Mouse (Mus musculus) small intestine, adult 2 months (tissue): ENCODE measurements around the gene Spata31d1d. TPM values are rescaled to one million over a fixed set of nuclear protein-coding genes. Genes with fewer than 3 reads are reported as not detected.
"Not testable (repeated sequence)": the region's sequence is repeated elsewhere in the genome, so short reads cannot be mapped to it uniquely, and the experiment has no call there.

Experiments used
- H3K27ac ChIP-seq: fragments of 200-500 bp; 2 replicates; pipeline ENCODE4 v1.5.1; 2012; ENCODE audit warnings: low read depth, low read length, control low read depth, inconsistent platforms; ENCODE audit not compliant: insufficient read depth
- H3K27me3 ChIP-seq: fragments of 200-500 bp; 2 replicates; pipeline ENCODE4 v1.6.1; 2012; ENCODE audit warnings: mild to moderate bottlenecking, moderate library complexity, low read length, inconsistent platforms; ENCODE audit not compliant: control insufficient read depth, insufficient read depth
- H3K36me3 ChIP-seq: fragments of 200-500 bp; 2 replicates; pipeline ENCODE4 v1.6.1; 2012; ENCODE audit warnings: mild to moderate bottlenecking, low read length, control low read depth, inconsistent platforms; ENCODE audit not compliant: control insufficient read depth, insufficient read depth
- H3K4me1 ChIP-seq: fragments of 200-500 bp; 2 replicates; pipeline ENCODE4 v1.6.1; 2012; ENCODE audit warnings: low read length, inconsistent platforms, mixed read lengths; ENCODE audit not compliant: control insufficient read depth, insufficient read depth, insufficient read length
- H3K4me3 ChIP-seq: fragments of 200-500 bp; 2 replicates; pipeline ENCODE4 v1.5.1; 2012; ENCODE audit warnings: low read depth, mild to moderate bottlenecking, control low read depth, inconsistent platforms, low read length, moderate library complexity
- CTCF ChIP-seq: fragments of 200-500 bp; IDR thresholded peaks from 2 replicates; pipeline ENCODE4 v1.5.1; 2012; ENCODE audit warnings: low read depth, mild to moderate bottlenecking, control low read depth, inconsistent platforms, low read length, moderate library complexity, mixed read lengths; ENCODE audit not compliant: insufficient replicate concordance, insufficient read length; ENCODE audit errors: extremely low read depth
- POLR2A ChIP-seq: fragments of 200-500 bp; IDR thresholded peaks from 2 replicates; pipeline ENCODE4 v1.6.1; 2012; ENCODE audit warnings: low read depth, mild to moderate bottlenecking, control low read depth, inconsistent platforms, low read length, moderate library complexity
- WGBS: fragments of 180-500 bp; shearing (Covaris S2); methylation state at CpG from one replicate; pipeline ENCODE4 v1.1.7; 2018; 5-methylcytosine and 5-hydroxymethylcytosine counted together
- polyA plus RNA-seq: library from polyadenylated mRNA; depleted of rRNA; stranded (reverse); fragments of >200 nt; gene quantifications from 2 replicates; pipeline ENCODE4 v1.2.3, GENCODE M21; 2012

Spata31d1d gene
- polyA plus RNA-seq, 1 experiment: not detected

- H3K4me1 ChIP-seq: no peaks in the 10 kb centered on the region
- H3K4me3 ChIP-seq: no peak overlapping the region
- no peaks in the 10 kb centered on the region for H3K27me3 ChIP-seq
- TF ChIP-seq POLR2A: no peak
- TF ChIP-seq CTCF: no peak
- no peaks in the 10 kb centered on the region for H3K36me3 ChIP-seq
- WGBS: 77% methylated on average over 6 of the region's 6 CpGs
- H3K27ac ChIP-seq: no peak overlapping the region
These were observed 14.6 kb upstream of the Spata31d1d start for GRCm38 (mm10) chr13:59746164-59746563.

- TF ChIP-seq POLR2A (no peak), CTCF (no peak)
- Histone ChIP-seq H3K27ac (no peak overlapping the region), H3K27me3 (no peaks in the 10 kb centered on the region), H3K36me3 (no peaks in the 10 kb centered on the region), H3K4me3 (no peak overlapping the region), H3K4me1 (no peaks in the 10 kb centered on the region)
- 80% methylated on average over 6 of the region's 6 CpGs for WGBS
These were observed 13.9 kb upstream of the Spata31d1d start for GRCm38 (mm10) chr13:59745462-59745861.

GRCm38 (mm10) chr13:59741697-59742096, 10.1 kb upstream of the Spata31d1d start:
- no peaks in the 10 kb centered on the region for H3K27me3 ChIP-seq
- WGBS: 59% methylated on average over 10 of the region's 10 CpGs
- H3K36me3 ChIP-seq: no peaks in the 10 kb centered on the region
- no peak overlapping the region for H3K4me3 ChIP-seq
- no peaks in the 10 kb centered on the region for H3K4me1 ChIP-seq
- TF ChIP-seq CTCF (peak; percentile 26; the same call in 1 of the 2 replicates), POLR2A (no peak)
- no peak overlapping the region for H3K27ac ChIP-seq

- WGBS: 77% methylated on average over 11 of the region's 11 CpGs
- Histone ChIP-seq H3K4me1 (no peaks in the 10 kb centered on the region), H3K27ac (no peak overlapping the region), H3K27me3 (no peaks in the 10 kb centered on the region), H3K4me3 (no peak overlapping the region), H3K36me3 (no peaks in the 10 kb centered on the region)
- no peak for TF ChIP-seq CTCF
- TF ChIP-seq POLR2A: no peak
These were observed 9.5 kb upstream of the Spata31d1d start for GRCm38 (mm10) chr13:59741096-59741495.

GRCm38 (mm10) chr13:59739397-59739796, 7.8 kb upstream of the Spata31d1d start:
- Histone ChIP-seq H3K4me1 (peaks cover 3% of the 10 kb centered on the region; the same call in 1 of the 2 replicates), H3K4me3 (no peak overlapping the region), H3K36me3 (no peaks in the 10 kb centered on the region), H3K27me3 (no peaks in the 10 kb centered on the region), H3K27ac (no peak overlapping the region)
- WGBS: 82% methylated on average over 4 of the region's 4 CpGs
- no peak for TF ChIP-seq POLR2A
- TF ChIP-seq CTCF: no peak

- no peak overlapping the region for H3K27ac ChIP-seq
- no peak overlapping the region for H3K4me3 ChIP-seq
- WGBS: 81% methylated on average over 2 of the region's 2 CpGs
- TF ChIP-seq CTCF (no peak), POLR2A (no peak)
- no peaks in the 10 kb centered on the region for H3K36me3 ChIP-seq
- no peaks in the 10 kb centered on the region for H3K27me3 ChIP-seq
- peaks cover 5% of the 10 kb centered on the region; the same call in 1 of the 2 replicates for H3K4me1 ChIP-seq
These were observed 6.9 kb upstream of the Spata31d1d start for GRCm38 (mm10) chr13:59738455-59738854.

GRCm38 (mm10) chr13:59735190-59735589, 3.6 kb upstream of the Spata31d1d start:
- TF ChIP-seq POLR2A (no peak), CTCF (no peak)
- 22% methylated on average over 3 of the region's 3 CpGs for WGBS
- H3K4me1 ChIP-seq: peaks cover 5% of the 10 kb centered on the region; the same call in 1 of the 2 replicates
- no peaks in the 10 kb centered on the region for H3K36me3 ChIP-seq
- no peak overlapping the region for H3K4me3 ChIP-seq
- H3K27me3 ChIP-seq: no peaks in the 10 kb centered on the region
- H3K27ac ChIP-seq: no peak overlapping the region

GRCm38 (mm10) chr13:59734347-59734746, 2.8 kb upstream of the Spata31d1d start:
- 7% methylated on average over 6 of the region's 6 CpGs for WGBS
- H3K36me3 ChIP-seq, H3K4me1 ChIP-seq, H3K27me3 ChIP-seq, H3K27ac ChIP-seq, H3K4me3 ChIP-seq: not testable (repeated sequence)
